Mouse (Mus musculus): Measurements from ENCODE around the gene Mta2. TPM values are rescaled to one million over a fixed set of nuclear protein-coding genes. Genes with fewer than 3 reads are reported as not detected.
"Not testable (repeated sequence)": the region's sequence is repeated elsewhere in the genome, so short reads cannot be mapped to it uniquely, and the experiment has no call there.

The Mta2 gene
- total RNA-seq (2014; fragmentation: Nextera tagmentation) (183 and 186 TPM in 2 replicates), total RNA-seq (2017) (166 and 177 TPM in 2 replicates), polyA plus RNA-seq (2012) (67.7 and 76.9 TPM in 2 replicates)

DNA sequence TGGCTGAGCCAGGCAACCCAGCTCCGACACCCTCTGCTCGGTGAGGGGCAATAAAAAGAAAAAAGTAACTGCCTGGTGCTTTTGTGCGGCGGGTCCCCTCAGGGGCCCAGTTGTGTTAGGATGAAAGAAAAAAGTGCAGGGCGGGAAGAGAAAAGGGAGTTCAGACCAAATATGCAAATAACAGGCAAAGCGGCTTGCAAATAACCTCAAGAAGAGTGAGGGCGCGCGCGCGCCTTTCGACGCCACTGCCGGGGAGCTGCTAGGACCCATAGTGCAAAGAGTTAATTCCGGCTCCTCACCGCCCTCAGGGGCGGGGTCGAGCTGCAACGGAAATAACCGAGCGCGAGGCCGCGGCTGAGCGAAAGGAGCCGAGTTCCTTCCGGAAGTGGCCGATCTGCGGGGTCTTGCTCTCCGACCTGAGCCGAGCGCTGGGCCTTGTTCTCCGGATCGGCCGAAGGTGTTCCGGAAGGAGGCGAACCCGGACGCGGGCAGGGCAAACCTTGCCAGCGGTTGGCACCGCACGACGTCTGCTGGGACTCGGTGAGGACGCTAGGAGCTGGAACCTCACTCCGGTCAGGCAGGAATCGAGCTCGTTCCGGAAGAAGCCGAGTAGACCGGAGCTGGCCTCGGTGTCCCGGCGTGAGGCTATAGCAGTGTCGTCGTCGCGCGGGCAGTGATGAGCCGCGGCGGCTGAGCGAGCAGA is at the start of gene Mta2:
Gene Mta2 (plus strand): TSS at position 361 of the 703 bp plus-strand sequence.
- Histone ChIP-seq H3K4me1 (ENCODE audit: insufficient read depth, low read depth, low read length) (peaks cover 77% of the 10 kb centered on the region), H3K9me3 (replicated peaks) (no peaks in the 10 kb centered on the region), H3K36me3 (replicated peaks) (peaks cover 76% of the 10 kb centered on the region), H3K4me3 (ENCODE audit: low read depth, low read length) (peak within 1 kb of the TSS; percentile 97), H3K27me3 (ENCODE audit: insufficient read depth, low read length) (no peaks in the 10 kb centered on the region)
- DNase-seq (ENCODE audit: low spot score) (peak; percentile 87), ATAC-seq (ENCODE audit: extremely low read depth, insufficient number of reproducible peaks, low FRiP score, poor library complexity, severe bottlenecking) (peak; percentile 67)
- TF ChIP-seq GATA2 (IDR thresholded peaks at IDR 0.05; ENCODE audit: borderline replicate concordance, low read depth, low read length) = no peak
- TF ChIP-seq TAL1 (conservative IDR thresholded peaks at IDR 0.05; ENCODE audit: low read depth, low read length) = no peak
- TF ChIP-seq CTCF (IDR thresholded peaks at IDR 0.05; ENCODE audit: low read depth, low read length) = no peak
- no peak for TF ChIP-seq POLR2AphosphoS5 (IDR thresholded peaks at IDR 0.05; ENCODE audit: insufficient replicate concordance, low read depth, low read length)
- no peak for TF ChIP-seq GATA1 (IDR thresholded peaks at IDR 0.05; ENCODE audit: borderline replicate concordance, low read length)

DNA sequence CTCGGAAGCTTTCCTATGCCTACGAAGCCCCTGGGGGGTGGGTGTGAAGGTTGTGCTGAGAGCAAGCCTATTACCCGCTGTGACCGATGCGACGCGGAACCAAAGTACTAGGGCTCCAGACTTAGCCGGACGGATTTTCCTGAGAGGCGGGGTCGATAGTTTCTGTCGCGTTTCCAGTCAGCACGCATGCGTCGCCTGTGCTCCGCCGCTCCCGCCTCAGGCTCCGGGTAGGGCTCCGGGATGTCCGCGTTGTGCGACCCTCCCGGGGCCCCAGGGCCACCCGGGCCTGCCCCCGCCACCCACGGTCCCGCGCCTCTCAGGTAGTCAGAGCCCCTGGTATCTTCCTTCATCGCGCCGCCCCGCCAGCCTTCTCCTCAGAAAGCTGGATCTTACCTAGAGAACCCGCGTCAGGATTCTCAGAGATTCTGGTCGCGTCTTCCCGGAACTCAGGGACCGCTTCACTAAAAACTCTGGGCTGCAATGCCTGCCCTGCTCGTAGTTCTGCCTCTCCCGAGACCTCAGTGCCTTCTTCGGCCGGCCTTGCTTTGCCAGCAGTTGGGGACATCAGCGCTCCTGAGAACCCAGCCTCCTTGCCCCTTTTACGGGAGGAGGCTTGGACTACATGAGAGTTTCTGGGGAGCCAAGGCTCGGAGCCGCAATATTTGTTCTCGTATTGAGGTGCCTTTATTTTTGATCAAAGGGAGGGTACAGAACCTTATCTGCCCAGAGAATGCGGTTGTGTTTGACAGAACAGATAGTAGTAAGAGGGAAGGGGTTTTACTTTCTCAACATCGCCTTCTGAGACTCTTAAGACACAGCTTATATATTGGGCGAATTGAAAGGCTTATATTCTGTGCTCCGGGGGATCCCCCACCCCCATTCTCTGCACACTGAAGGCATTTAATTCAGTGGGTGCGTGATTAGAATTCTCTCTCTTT is 48.6 kb upstream of the Mta2 start, which contains the start of gene Ints5:
Gene Ints5 (plus strand): TSS at position 177 of the 938 bp plus-strand sequence.
- Histone ChIP-seq H3K4me1 (ENCODE audit: insufficient read depth, low read depth, low read length) (peaks cover 63% of the 10 kb centered on the region), H3K36me3 (replicated peaks) (peaks cover 54% of the 10 kb centered on the region), H3K27me3 (ENCODE audit: insufficient read depth, low read length) (no peaks in the 10 kb centered on the region), H3K4me3 (ENCODE audit: low read depth, low read length) (peak within 1 kb of the TSS; percentile 82), H3K9me3 (replicated peaks) (peaks cover 5% of the 10 kb centered on the region)
- TF ChIP-seq POLR2AphosphoS5 (IDR thresholded peaks at IDR 0.05; ENCODE audit: insufficient replicate concordance, low read depth, low read length) = no peak
- no peak for TF ChIP-seq GATA2 (IDR thresholded peaks at IDR 0.05; ENCODE audit: borderline replicate concordance, low read depth, low read length)
- TF ChIP-seq CTCF (IDR thresholded peaks at IDR 0.05; ENCODE audit: low read depth, low read length) = no peak
- no peak for TF ChIP-seq TAL1 (conservative IDR thresholded peaks at IDR 0.05; ENCODE audit: low read depth, low read length)
- ATAC-seq (ENCODE audit: extremely low read depth, insufficient number of reproducible peaks, low FRiP score, poor library complexity, severe bottlenecking) (0 out of 2 replicates have a peak, but pooled peaks have one; percentile 40), DNase-seq (ENCODE audit: low spot score) (peak; percentile 76)

DNA sequence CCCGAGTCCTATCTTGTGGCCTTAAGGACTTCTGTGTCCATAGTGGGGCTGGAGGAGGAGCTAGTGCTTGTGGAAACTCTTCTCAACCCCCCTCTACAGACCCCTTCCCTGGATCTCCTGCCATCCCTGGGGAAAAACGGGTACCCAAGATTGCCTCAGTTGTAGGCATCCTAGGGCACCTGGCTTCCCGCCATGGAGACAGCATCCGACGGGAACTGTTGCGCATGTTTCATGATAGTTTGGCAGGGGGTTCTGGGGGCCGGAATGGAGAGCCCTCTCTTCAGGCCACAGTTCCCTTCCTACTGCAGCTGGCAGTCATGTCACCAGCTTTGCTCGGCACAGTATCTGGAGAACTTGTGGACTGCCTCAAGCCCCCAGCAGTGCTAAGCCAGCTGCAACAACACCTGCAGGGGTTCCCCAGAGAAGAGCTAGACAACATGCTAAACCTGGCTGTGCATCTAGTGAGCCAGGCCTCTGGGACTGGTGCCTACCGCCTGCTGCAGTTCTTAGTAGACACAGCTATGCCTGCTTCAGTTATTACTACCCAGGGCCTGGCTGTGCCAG is 46.2 kb upstream of the Mta2 start:
- Histone ChIP-seq H3K4me3 (ENCODE audit: low read depth, low read length) (peak overlapping the region; percentile 95; the same call in 1 of the 2 replicates), H3K36me3 (replicated peaks) (peaks cover 60% of the 10 kb centered on the region), H3K4me1 (ENCODE audit: insufficient read depth, low read depth, low read length) (peaks cover 73% of the 10 kb centered on the region), H3K9me3 (replicated peaks) (peaks cover 5% of the 10 kb centered on the region), H3K27me3 (ENCODE audit: insufficient read depth, low read length) (no peaks in the 10 kb centered on the region)
- TF ChIP-seq TAL1 (conservative IDR thresholded peaks at IDR 0.05; ENCODE audit: low read depth, low read length) = no peak
- DNase-seq (ENCODE audit: low spot score) (no peak), ATAC-seq (ENCODE audit: extremely low read depth, insufficient number of reproducible peaks, low FRiP score, poor library complexity, severe bottlenecking) (no peak)

GRCm38 (mm10) chr19:8896231-8896630 is 45.4 kb upstream of the Mta2 start:
- Histone ChIP-seq H3K4me1 (ENCODE audit: insufficient read depth, low read depth, low read length) (peaks cover 73% of the 10 kb centered on the region), H3K36me3 (replicated peaks) (peaks cover 60% of the 10 kb centered on the region), H3K4me3 (ENCODE audit: low read depth, low read length) (peak overlapping the region; percentile 95; the same call in 1 of the 2 replicates)
- H3K27me3 ChIP-seq (ENCODE audit: insufficient read depth, low read length); ATAC-seq (ENCODE audit: extremely low read depth, insufficient number of reproducible peaks, low FRiP score, poor library complexity, severe bottlenecking); H3K9me3 ChIP-seq (replicated peaks); DNase-seq (ENCODE audit: low spot score): not testable (repeated sequence)

DNA sequence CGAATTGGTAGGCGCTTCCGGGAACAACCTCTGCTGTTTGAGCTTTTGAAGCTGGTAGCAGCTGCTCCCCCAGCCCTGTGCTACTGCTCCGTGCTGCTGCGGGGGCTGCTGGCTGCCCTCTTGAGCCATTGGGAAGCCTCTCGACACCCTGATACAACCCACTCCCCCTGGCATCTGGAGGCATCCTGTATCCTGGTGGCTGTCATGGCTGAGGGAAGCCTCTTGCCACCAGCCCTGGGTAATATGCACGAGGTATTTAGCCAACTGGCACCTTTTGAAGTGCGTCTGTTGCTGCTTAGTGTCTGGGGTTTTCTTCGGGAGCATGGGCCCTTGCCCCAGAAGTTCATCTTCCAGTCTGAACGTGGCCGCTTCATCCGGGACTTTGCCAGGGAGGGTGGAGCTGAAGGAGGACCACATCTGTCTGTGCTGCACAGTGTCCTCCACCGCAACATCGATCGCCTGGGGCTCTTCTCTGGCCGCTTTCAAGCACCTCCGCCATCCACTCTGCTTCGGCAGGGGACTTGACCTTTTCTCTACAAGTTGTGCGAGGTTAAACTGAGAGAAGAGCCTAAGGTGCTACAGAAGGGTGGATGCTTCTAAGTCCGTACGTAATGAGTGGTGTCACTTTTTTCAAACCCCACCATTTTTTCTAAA is 44.3 kb upstream of the Mta2 start:
- H3K27me3 ChIP-seq (ENCODE audit: insufficient read depth, low read length); ATAC-seq (ENCODE audit: extremely low read depth, insufficient number of reproducible peaks, low FRiP score, poor library complexity, severe bottlenecking); DNase-seq (ENCODE audit: low spot score); H3K9me3 ChIP-seq (replicated peaks): not testable (repeated sequence)
- peak overlapping the region; percentile 95 for H3K4me3 ChIP-seq (ENCODE audit: low read depth, low read length)
- peaks cover 69% of the 10 kb centered on the region for H3K4me1 ChIP-seq (ENCODE audit: insufficient read depth, low read depth, low read length)
- H3K36me3 ChIP-seq (replicated peaks) = peaks cover 62% of the 10 kb centered on the region

- H3K27me3 ChIP-seq (ENCODE audit: insufficient read depth, low read length) = no peaks in the 10 kb centered on the region
- ATAC-seq (ENCODE audit: extremely low read depth, insufficient number of reproducible peaks, low FRiP score, poor library complexity, severe bottlenecking) = peak; percentile 94
- H3K9me3 ChIP-seq (replicated peaks) = peaks cover 5% of the 10 kb centered on the region
- TF ChIP-seq TAL1 (conservative IDR thresholded peaks at IDR 0.05; ENCODE audit: low read depth, low read length) (no peak), GATA1 (IDR thresholded peaks at IDR 0.05; ENCODE audit: borderline replicate concordance, low read length) (no peak), POLR2AphosphoS5 (IDR thresholded peaks at IDR 0.05; ENCODE audit: insufficient replicate concordance, low read depth, low read length) (no peak), CTCF (IDR thresholded peaks at IDR 0.05; ENCODE audit: low read depth, low read length) (no peak), GATA2 (IDR thresholded peaks at IDR 0.05; ENCODE audit: borderline replicate concordance, low read depth, low read length) (no peak)
- peak within 1 kb of the TSS; percentile 95 for H3K4me3 ChIP-seq (ENCODE audit: low read depth, low read length)
- H3K4me1 ChIP-seq (ENCODE audit: insufficient read depth, low read depth, low read length) = peaks cover 71% of the 10 kb centered on the region
- H3K36me3 ChIP-seq (replicated peaks) = peaks cover 67% of the 10 kb centered on the region
- peak; percentile 98 for DNase-seq (ENCODE audit: low spot score)
These were observed 43.7 kb upstream of the Mta2 start, which contains the start of gene Ganab for GRCm38 (mm10) chr19:8897865-8898495. TSS of gene Ganab (plus strand) at chr19:8898071.
